ENCODE assay signal across 9 mouse cellular contexts in genomic region chr14:57619487-57619886, GRCm38 (mm10). TPM values are rescaled to one million over a fixed set of nuclear protein-coding genes. Genes with fewer than 3 reads are reported as not detected.
DNase-seq lines count a peak whose midpoint lies in the region; ATAC-seq and TF ChIP-seq lines count a peak whose summit lies in the region.
"Had no signal": no experiment of that assay in that cellular context is flagged by ENCODE, and none has a peak within 500 bp of the region (broad histone marks: within the 10 kb centered on the region; RNA-seq: fewer than 3 reads in every experiment).

No protein-coding gene starts in this region.

- peak; percentile 63 for DNase-seq in cerebellum, adult 9-10 months
- DNase-seq in limb, embryonic 14.5 days (ENCODE audit: low spot score) = peak; percentile 65
- DNase-seq in limb, embryonic 10.5 days (ENCODE audit: low spot score) = no peak
- DNase-seq in T-cell, adult 2 months (ENCODE audit: low spot score) = peak; percentile 12
- DNase-seq in heart, postnatal 0 days (ENCODE audit: low spot score) = peak; percentile 78
- DNase-seq in splenic B cell, adult 2 months (ENCODE audit: low read depth, low spot score) = peak; percentile 56

- TF ChIP-seq CTCF in heart, postnatal 0 days (IDR thresholded peaks at IDR 0.05; ENCODE audit: low read depth) = peak; percentile 84

- WGBS in limb, embryonic 14.5 days = 55% methylated on average over 2 of the region's 2 CpGs
- 61% methylated on average over 2 of the region's 2 CpGs for WGBS in limb, embryonic 10.5 days
- 42% methylated on average over 2 of the region's 2 CpGs for WGBS in heart, postnatal 0 days
- 51% methylated on average over 2 of the region's 2 CpGs for WGBS in liver, embryonic 12.5 days (ENCODE audit: insufficient replicate concordance)

- no peak overlapping the region for H3K9ac ChIP-seq in limb, embryonic 14.5 days (ENCODE audit: low read depth, low read length, severe bottlenecking)
- H3K9ac ChIP-seq in heart, postnatal 0 days (replicated peaks; ENCODE audit: low read depth, low read length) = no peak overlapping the region
- H3K9ac ChIP-seq in liver, embryonic 12.5 days = no peak overlapping the region
- H3K9ac ChIP-seq: hindbrain, embryonic 15.5 days had no signal

- TF ChIP-seq POLR2A in limb, embryonic 14.5 days (IDR thresholded peaks at IDR 0.05; ENCODE audit: borderline replicate concordance, extremely low read depth, insufficient read depth, insufficient read length) = no peak

- H3K4me3 ChIP-seq in limb, embryonic 14.5 days (replicated peaks; ENCODE audit: low read length) = no peak overlapping the region
- no peak overlapping the region for H3K4me3 ChIP-seq in limb, embryonic 10.5 days
- H3K4me3 ChIP-seq in heart, postnatal 0 days (ENCODE audit: low read depth, low read length) = no peak overlapping the region
- no peak overlapping the region for H3K4me3 ChIP-seq in liver, embryonic 12.5 days
- H3K4me3 ChIP-seq: hindbrain, embryonic 15.5 days had no signal

- no peak for TF ChIP-seq EP300 in heart, postnatal 0 days (IDR thresholded peaks at IDR 0.05; ENCODE audit: low read depth)

- no peak overlapping the region for H3K4me2 ChIP-seq in limb, embryonic 14.5 days (replicated peaks; ENCODE audit: low read depth, low read length, severe bottlenecking)
- H3K4me2 ChIP-seq in heart, postnatal 0 days (ENCODE audit: low read depth, low read length) = no peak overlapping the region
- no peak overlapping the region for H3K4me2 ChIP-seq in liver, embryonic 12.5 days
- H3K4me2 ChIP-seq: hindbrain, embryonic 15.5 days had no signal

- H3K4me1 ChIP-seq in limb, embryonic 14.5 days (ENCODE audit: control insufficient read depth, insufficient read depth, low read length) = no peaks in the 10 kb centered on the region
- H3K4me1 ChIP-seq in limb, embryonic 10.5 days = no peaks in the 10 kb centered on the region
- no peaks in the 10 kb centered on the region for H3K4me1 ChIP-seq in heart, postnatal 0 days (ENCODE audit: control insufficient read depth, insufficient read depth)
- H3K4me1 ChIP-seq in liver, embryonic 12.5 days = peaks cover 18% of the 10 kb centered on the region

- no peaks in the 10 kb centered on the region for H3K9me3 ChIP-seq in limb, embryonic 14.5 days (ENCODE audit: control insufficient read depth, low read length)
- H3K9me3 ChIP-seq in limb, embryonic 10.5 days (replicated peaks) = no peaks in the 10 kb centered on the region
- H3K9me3 ChIP-seq in heart, postnatal 0 days (replicated peaks; ENCODE audit: control insufficient read depth, low read length) = no peaks in the 10 kb centered on the region
- H3K9me3 ChIP-seq in liver, embryonic 12.5 days (replicated peaks) = no peaks in the 10 kb centered on the region
- H3K9me3 ChIP-seq: hindbrain, embryonic 15.5 days had no signal

- peaks cover 22% of the 10 kb centered on the region for H3K36me3 ChIP-seq in limb, embryonic 14.5 days (ENCODE audit: control insufficient read depth, insufficient read depth, low read length)
- peaks cover 39% of the 10 kb centered on the region for H3K36me3 ChIP-seq in limb, embryonic 10.5 days
- H3K36me3 ChIP-seq in heart, postnatal 0 days (replicated peaks; ENCODE audit: control insufficient read depth, insufficient read depth, low read length) = peaks cover 7% of the 10 kb centered on the region; the same call in 1 of the 2 replicates
- H3K36me3 ChIP-seq in liver, embryonic 12.5 days = peaks cover 68% of the 10 kb centered on the region
- H3K36me3 ChIP-seq in splenic B cell, adult 2 months (ENCODE audit: control insufficient read depth, insufficient read depth, low read length, poor library complexity, severe bottlenecking) = peaks cover 9% of the 10 kb centered on the region; the same call in 1 of the 2 replicates
- H3K36me3 ChIP-seq: hindbrain, embryonic 15.5 days had no signal

- no peak for ATAC-seq in cerebellum, adult (ENCODE audit: insufficient number of reproducible peaks, low FRiP score, low TSS enrichment)
- ATAC-seq in limb, embryonic 14.5 days (ENCODE audit: low FRiP score, low read depth) = no peak
- peak; percentile 67; the same call in 1 of the 2 replicates for ATAC-seq in heart, postnatal 0 days (ENCODE audit: insufficient read depth, low read depth)
- ATAC-seq in liver, embryonic 12.5 days = 0 out of 2 replicates have a peak, but pooled peaks have one; percentile 36

- no peaks in the 10 kb centered on the region for H3K27me3 ChIP-seq in limb, embryonic 14.5 days (ENCODE audit: control insufficient read depth, insufficient read depth, low read length)
- no peaks in the 10 kb centered on the region for H3K27me3 ChIP-seq in limb, embryonic 10.5 days (ENCODE audit: low read depth, poor library complexity, severe bottlenecking)
- H3K27me3 ChIP-seq in heart, postnatal 0 days (ENCODE audit: control insufficient read depth, insufficient read depth, low read length) = no peaks in the 10 kb centered on the region
- no peaks in the 10 kb centered on the region for H3K27me3 ChIP-seq in liver, embryonic 12.5 days (replicated peaks)
- no peaks in the 10 kb centered on the region for H3K27me3 ChIP-seq in splenic B cell, adult 2 months (ENCODE audit: control insufficient read depth, insufficient read depth, low read length, poor library complexity, severe bottlenecking)
- H3K27me3 ChIP-seq: hindbrain, embryonic 15.5 days had no signal

- H3K27ac ChIP-seq in limb, embryonic 14.5 days (replicated peaks; ENCODE audit: low read depth, low read length) = no peak overlapping the region
- H3K27ac ChIP-seq in limb, embryonic 10.5 days = no peak overlapping the region
- H3K27ac ChIP-seq in heart, postnatal 0 days (ENCODE audit: low read depth) = no peak overlapping the region
- no peak overlapping the region for H3K27ac ChIP-seq in liver, embryonic 12.5 days
- H3K27ac ChIP-seq: hindbrain, embryonic 15.5 days had no signal

RNA-seq across cellular contexts. Expression of gene Xpo4, which starts 45.7 kb away (rescaled TPM):
- polyA plus RNA-seq in limb, embryonic 14.5 days (2012; rRNA removed) = 15.5 and 16.2 TPM in 2 replicates
- polyA plus RNA-seq in limb, embryonic 14.5 days (2014; fragmentation: Nextera tagmentation; extraction: Ambion mirVana) = 27.4 and 30.9 TPM in 2 replicates
- 30.3 and 33.4 TPM in 2 replicates for polyA plus RNA-seq in limb, embryonic 10.5 days (2016; fragmentation: Nextera tagmentation; extraction: Ambion mirVana)
- total RNA-seq in heart, postnatal 0 days (2014; rRNA removed; ENCODE audit: low replicate concordance) = 10.9 and 26.0 TPM in 2 replicates
- polyA plus RNA-seq in heart, postnatal 0 days (2015; fragmentation: Nextera tagmentation; extraction: Ambion mirVana) = 5.1 and 6.5 TPM in 2 replicates
- polyA plus RNA-seq in liver, embryonic 12.5 days (2016; fragmentation: Nextera tagmentation; extraction: Ambion mirVana) = 28.9 and 29.3 TPM in 2 replicates

RNA-seq across cellular contexts. Expression of gene Eef1akmt1, which starts 48.1 kb away (rescaled TPM):
- 38.2 and 44.0 TPM in 2 replicates for polyA plus RNA-seq in limb, embryonic 14.5 days (2012; rRNA removed)
- polyA plus RNA-seq in limb, embryonic 14.5 days (2014; fragmentation: Nextera tagmentation; extraction: Ambion mirVana) = 109 and 112 TPM in 2 replicates
- 115 and 132 TPM in 2 replicates for polyA plus RNA-seq in limb, embryonic 10.5 days (2016; fragmentation: Nextera tagmentation; extraction: Ambion mirVana)
- total RNA-seq in heart, postnatal 0 days (2014; rRNA removed; ENCODE audit: low replicate concordance) = 21.4 and 46.9 TPM in 2 replicates
- polyA plus RNA-seq in heart, postnatal 0 days (2015; fragmentation: Nextera tagmentation; extraction: Ambion mirVana) = 79.3 and 88.3 TPM in 2 replicates
- 53.6 and 54.5 TPM in 2 replicates for polyA plus RNA-seq in liver, embryonic 12.5 days (2016; fragmentation: Nextera tagmentation; extraction: Ambion mirVana)

Comparison
In these comparisons a context has a peak if more than half of its experiments do, and no peak if none do; other contexts are left out.
1. ATAC-seq: peak in heart, postnatal 0 days (single experiment) and liver, embryonic 12.5 days (single experiment); none in cerebellum, adult (single experiment) and limb, embryonic 14.5 days (single experiment).